Mouse (Mus musculus): ENCODE data around the gene Jph4.

- no peak for TF ChIP-seq ZC3H11A (IDR thresholded peaks at IDR 0.05; ENCODE audit: low read depth, low read length)
- no peak for TF ChIP-seq MAX (IDR thresholded peaks at IDR 0.05; ENCODE audit: low read length)
- TF ChIP-seq CTCF (conservative IDR thresholded peaks at IDR 0.05 in 1 of 2, IDR thresholded peaks at IDR 0.05 in 1 of 2; ENCODE audit: low read depth in 2 of 2, low read length in 2 of 2): no peak
- TF ChIP-seq IRF4 (IDR thresholded peaks at IDR 0.05; ENCODE audit: low read depth, low read length): no peak
- TF ChIP-seq USF2 (conservative IDR thresholded peaks at IDR 0.05; ENCODE audit: low read depth, low read length): no peak
- TF ChIP-seq USF1 (IDR thresholded peaks at IDR 0.05; ENCODE audit: low read depth, low read length): no peak
- TF ChIP-seq E2F4 (IDR thresholded peaks at IDR 0.05; ENCODE audit: insufficient replicate concordance, low read depth, low read length): no peak
- TF ChIP-seq JUND (conservative IDR thresholded peaks at IDR 0.05; ENCODE audit: low read depth, low read length): no peak
- no peak for TF ChIP-seq ZMIZ1 (IDR thresholded peaks at IDR 0.05; ENCODE audit: low read depth, low read length)
- no peak for TF ChIP-seq ZKSCAN1 (IDR thresholded peaks at IDR 0.05; ENCODE audit: borderline replicate concordance, low read depth, low read length)
- no peak for TF ChIP-seq POLR2A (IDR thresholded peaks at IDR 0.05; ENCODE audit: low read depth, low read length)
- no peak for TF ChIP-seq ZNF384 (IDR thresholded peaks at IDR 0.05; ENCODE audit: low read depth, low read length)
- TF ChIP-seq SMC3 (IDR thresholded peaks at IDR 0.05; ENCODE audit: low read depth, low read length): no peak
- TF ChIP-seq MXI1 (IDR thresholded peaks at IDR 0.05; ENCODE audit: low read depth, low read length): no peak
Measured at GRCm38 (mm10) chr14:55086009-55086514, 30.7 kb downstream of the Jph4 start.
